Mouse (Mus musculus) embryonic facial prominence, embryonic 11.5 days (tissue): ENCODE results near the gene Psd. TPM values are rescaled to one million over a fixed set of nuclear protein-coding genes. Genes with fewer than 3 reads are reported as not detected.

Source experiments
- ATAC-seq: fragments of 200-750 bp; cut with Nextera tagmentation; replicated peaks from 2 replicates; pipeline ENCODE4 v1.8.0; 2017; ENCODE audit warnings: low read depth; ENCODE audit not compliant: insufficient number of reproducible peaks, low FRiP score, low TSS enrichment
- DNase-seq: peaks from one replicate; pipeline ENCODE4 v3.0.0-alpha.2; 2015; ENCODE audit warnings: low spot score
- H3K27ac ChIP-seq: fragments of 300-500 bp; sonication (generic); replicated peaks from 2 replicates; pipeline ENCODE4 v1.5.1; 2014; ENCODE audit warnings: mild to moderate bottlenecking, low read depth, low read length, control low read depth
- H3K27me3 ChIP-seq: fragments of 300-500 bp; sonication (generic); 2 replicates; pipeline ENCODE4 v1.6.1; 2014; ENCODE audit warnings: mild to moderate bottlenecking, low read length, moderate library complexity, mixed read lengths; ENCODE audit not compliant: control insufficient read depth, insufficient read depth
- H3K36me3 ChIP-seq: fragments of 300-500 bp; sonication (generic); replicated peaks from 2 replicates; pipeline ENCODE4 v1.6.1; 2014; ENCODE audit warnings: low read depth, mild to moderate bottlenecking, low read length, moderate library complexity, mixed read lengths; ENCODE audit not compliant: control insufficient read depth, insufficient read depth
- H3K4me1 ChIP-seq: fragments of 300-500 bp; sonication (generic); 2 replicates; pipeline ENCODE4 v1.6.1; 2014; ENCODE audit warnings: low read length, mixed read lengths; ENCODE audit not compliant: control insufficient read depth, insufficient read depth
- H3K4me2 ChIP-seq: fragments of 300-500 bp; sonication (generic); 2 replicates; pipeline ENCODE4 v1.6.1; 2014; ENCODE audit warnings: low read depth, mild to moderate bottlenecking, control low read depth, low read length, moderate library complexity
- H3K4me3 ChIP-seq: fragments of 300-500 bp; sonication (generic); 2 replicates; pipeline ENCODE4 v1.5.1; 2014; ENCODE audit warnings: low read depth, low read length, control low read depth
- H3K9ac ChIP-seq: fragments of 300-500 bp; sonication (generic); replicated peaks from 2 replicates; pipeline ENCODE4 v1.6.1; 2014; ENCODE audit warnings: mild to moderate bottlenecking, control low read depth, low read length
- H3K9me3 ChIP-seq: fragments of 300-500 bp; sonication (generic); replicated peaks from 2 replicates; pipeline ENCODE4 v1.6.1; 2016; ENCODE audit warnings: mild to moderate bottlenecking, low read length, inconsistent platforms, mixed read lengths; ENCODE audit not compliant: control insufficient read depth
- WGBS: fragments of 180-500 bp; shearing (Covaris S2); extraction: QIAGEN DNeasy Blood & Tissue Kit; methylation state at CpG from one replicate; pipeline ENCODE4 v1.1.7; 2014; 5-methylcytosine and 5-hydroxymethylcytosine counted together
- polyA plus RNA-seq: library from polyadenylated mRNA; unstranded; fragments of >200 nt; fragmentation: Nextera tagmentation; extraction: Ambion mirVana; gene quantifications from 2 replicates; pipeline ENCODE4 v1.2.1, GENCODE M21; 2014

Gene Psd
- polyA plus RNA-seq, 1 experiment from 2014 or later: 5.0 TPM

DNA sequence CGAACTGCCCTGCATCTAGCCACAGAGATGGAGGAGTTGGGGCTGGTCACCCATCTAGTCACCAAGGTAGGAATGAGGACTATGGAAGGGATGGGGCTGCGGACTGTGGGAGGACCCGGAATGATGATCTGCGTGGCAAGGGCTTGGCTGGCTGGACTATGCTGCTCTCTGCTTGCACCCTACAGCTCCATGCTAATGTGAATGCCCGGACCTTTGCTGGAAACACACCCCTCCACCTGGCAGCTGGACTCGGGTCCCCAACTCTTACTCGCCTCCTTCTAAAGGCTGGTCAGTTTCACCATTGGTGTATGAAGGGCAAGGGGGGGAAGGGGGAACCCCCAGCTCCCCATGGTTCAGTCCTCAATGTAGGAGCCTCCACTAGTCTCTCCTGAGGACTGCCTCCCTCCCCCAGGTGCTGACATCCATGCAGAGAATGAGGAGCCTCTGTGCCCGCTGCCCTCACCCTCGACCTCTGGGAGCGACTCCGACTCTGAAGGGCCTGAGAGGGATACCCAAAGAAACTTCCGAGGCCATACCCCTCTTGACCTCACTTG, 16.6 kb downstream of the Psd start:
- Histone ChIP-seq H3K9ac (no peak overlapping the region), H3K27me3 (peaks cover 26% of the 10 kb centered on the region), H3K27ac (no peak overlapping the region), H3K4me3 (no peak overlapping the region), H3K9me3 (no peaks in the 10 kb centered on the region), H3K4me2 (no peak overlapping the region), H3K36me3 (no peaks in the 10 kb centered on the region; the same call in 1 of the 2 replicates), H3K4me1 (peaks cover 4% of the 10 kb centered on the region)
- 92% methylated on average over 12 of the region's 12 CpGs for WGBS
- ATAC-seq (no peak), DNase-seq (no peak)

DNA sequence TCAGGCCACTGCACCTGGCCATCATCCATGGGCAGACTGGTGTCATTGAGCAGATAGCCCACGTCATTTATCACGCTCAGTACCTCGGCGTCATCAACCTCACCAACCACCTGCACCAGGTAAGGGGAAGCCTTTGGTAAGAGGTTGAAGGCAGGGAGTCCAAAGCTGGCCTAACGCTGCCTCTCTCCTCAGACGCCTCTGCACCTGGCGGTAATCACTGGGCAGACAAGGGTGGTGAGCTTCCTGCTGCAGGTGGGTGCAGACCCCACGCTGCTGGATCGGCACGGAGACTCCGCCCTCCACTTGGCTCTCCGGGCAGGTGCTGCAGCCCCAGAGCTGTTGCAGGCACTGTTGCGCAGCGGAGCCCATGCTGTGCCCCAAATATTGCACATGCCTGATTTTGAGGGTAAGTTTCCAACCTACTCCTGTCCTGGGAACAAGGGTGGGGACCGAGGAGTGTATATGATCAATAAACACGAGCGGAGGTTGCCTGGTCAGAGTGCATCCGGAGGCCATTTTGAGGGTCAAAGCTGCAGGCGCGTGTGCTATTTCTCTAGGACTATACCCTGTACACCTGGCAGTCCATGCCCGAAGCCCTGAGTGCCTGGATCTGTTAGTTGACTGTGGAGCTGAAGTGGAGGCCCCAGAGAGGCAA, 17.2 kb downstream of the Psd start:
- H3K36me3 ChIP-seq: no peaks in the 10 kb centered on the region; the same call in 1 of the 2 replicates
- H3K9ac ChIP-seq: no peak overlapping the region
- H3K4me1 ChIP-seq: peaks cover 4% of the 10 kb centered on the region
- no peaks in the 10 kb centered on the region for H3K9me3 ChIP-seq
- H3K4me3 ChIP-seq: no peak overlapping the region
- H3K27me3 ChIP-seq: peaks cover 22% of the 10 kb centered on the region
- H3K27ac ChIP-seq: no peak overlapping the region
- DNase-seq (no peak), ATAC-seq (no peak)
- WGBS: 82% methylated on average over 21 of the region's 21 CpGs
- no peak overlapping the region for H3K4me2 ChIP-seq

DNA sequence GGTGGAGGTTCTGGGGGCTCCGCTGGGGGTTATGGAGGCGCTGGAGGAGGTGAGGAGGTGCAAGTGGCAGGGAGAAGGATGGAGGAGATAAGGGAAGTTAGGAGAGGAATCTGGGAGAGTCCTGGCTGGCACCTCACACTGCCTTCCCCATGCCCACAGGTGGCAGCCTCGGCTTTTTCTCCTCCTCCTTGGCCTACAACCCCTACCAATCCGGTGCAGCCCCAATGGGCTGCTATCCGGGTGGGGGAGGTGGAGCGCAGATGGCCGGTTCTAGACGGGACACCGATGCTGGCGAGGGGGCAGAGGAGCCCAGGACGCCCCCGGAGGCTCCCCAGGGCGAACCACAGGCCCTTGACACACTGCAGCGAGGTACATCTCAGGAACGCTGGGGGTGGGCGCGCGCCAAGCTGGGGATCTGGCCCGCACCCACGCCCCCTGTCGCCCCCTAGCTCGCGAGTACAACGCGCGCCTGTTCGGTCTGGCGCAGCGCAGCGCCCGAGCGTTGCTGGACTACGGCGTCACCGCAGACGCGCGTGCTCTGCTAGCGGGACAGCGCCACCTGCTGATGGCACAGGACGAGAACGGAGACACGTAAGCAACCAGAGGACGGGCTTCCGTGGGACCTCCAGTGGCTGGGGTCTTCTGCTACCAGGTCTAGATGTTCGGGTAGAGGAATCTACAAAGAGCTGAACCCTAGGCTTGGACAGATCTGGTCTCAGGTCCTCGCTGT, 18.1 kb downstream of the Psd start:
- Histone ChIP-seq H3K4me3 (peak overlapping the region; percentile 28), H3K27ac (no peak overlapping the region), H3K27me3 (peaks cover 15% of the 10 kb centered on the region), H3K36me3 (no peaks in the 10 kb centered on the region; the same call in 1 of the 2 replicates), H3K4me2 (peak overlapping the region; percentile 83), H3K9me3 (no peaks in the 10 kb centered on the region), H3K9ac (peak overlapping the region; percentile 39), H3K4me1 (peaks cover 4% of the 10 kb centered on the region)
- ATAC-seq (0 out of 2 replicates have a peak, but pooled peaks have one; percentile 5), DNase-seq (peak; percentile 93)
- 2% methylated on average over 47 of the region's 47 CpGs for WGBS

DNA sequence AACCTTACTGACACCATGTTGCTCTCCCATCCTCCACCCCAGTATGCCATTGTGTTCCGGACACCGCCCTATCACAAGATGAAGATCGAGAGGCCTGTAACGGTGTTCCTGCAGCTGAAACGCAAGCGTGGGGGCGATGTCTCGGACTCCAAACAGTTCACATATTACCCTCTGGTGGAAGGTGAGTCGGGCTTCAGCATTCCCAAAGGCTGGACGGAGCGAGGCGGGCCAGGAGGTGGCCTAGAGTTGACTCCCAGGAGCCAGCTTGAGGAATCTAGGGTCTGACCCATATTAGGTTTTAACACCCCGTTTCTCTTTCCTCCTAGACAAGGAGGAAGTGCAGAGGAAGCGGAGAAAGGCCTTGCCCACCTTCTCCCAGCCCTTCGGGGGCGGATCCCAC, 18.7 kb downstream of the Psd start:
- Histone ChIP-seq H3K27me3 (peaks cover 12% of the 10 kb centered on the region), H3K4me1 (peaks cover 4% of the 10 kb centered on the region), H3K9me3 (no peaks in the 10 kb centered on the region), H3K4me3 (0 out of 2 replicates have a peak overlapping the region, but pooled peaks have one; percentile 28), H3K9ac (no peak overlapping the region), H3K4me2 (peak overlapping the region; percentile 83; the same call in 1 of the 2 replicates), H3K36me3 (no peaks in the 10 kb centered on the region; the same call in 1 of the 2 replicates), H3K27ac (no peak overlapping the region)
- DNase-seq (no peak), ATAC-seq (no peak)
- WGBS: 52% methylated on average over 16 of the region's 16 CpGs

DNA sequence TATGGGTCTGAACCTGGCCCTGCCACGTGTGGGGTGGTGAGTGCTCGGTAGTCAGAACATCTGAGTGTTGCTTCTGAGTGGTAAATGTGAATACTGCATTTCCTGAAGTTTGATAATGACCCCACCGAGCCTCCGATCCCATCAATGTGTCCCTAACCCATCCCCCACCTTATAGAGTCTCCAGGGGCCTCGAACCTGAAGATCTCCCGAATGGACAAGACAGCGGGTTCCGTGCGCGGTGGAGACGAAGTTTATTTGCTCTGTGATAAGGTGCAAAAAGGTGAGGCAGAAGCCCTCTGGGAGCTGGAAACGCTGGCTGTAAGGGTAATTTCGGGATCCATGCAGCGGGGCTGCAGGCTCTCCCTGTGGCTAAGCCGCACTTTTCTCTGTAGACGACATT, 19.2 kb downstream of the Psd start:
- Histone ChIP-seq H3K4me3 (no peak overlapping the region), H3K4me1 (peaks cover 4% of the 10 kb centered on the region), H3K4me2 (no peak overlapping the region), H3K9ac (no peak overlapping the region), H3K27ac (no peak overlapping the region), H3K9me3 (no peaks in the 10 kb centered on the region), H3K27me3 (peaks cover 9% of the 10 kb centered on the region), H3K36me3 (no peaks in the 10 kb centered on the region; the same call in 1 of the 2 replicates)
- DNase-seq (no peak), ATAC-seq (no peak)
- WGBS: 67% methylated on average over 16 of the region's 16 CpGs

DNA sequence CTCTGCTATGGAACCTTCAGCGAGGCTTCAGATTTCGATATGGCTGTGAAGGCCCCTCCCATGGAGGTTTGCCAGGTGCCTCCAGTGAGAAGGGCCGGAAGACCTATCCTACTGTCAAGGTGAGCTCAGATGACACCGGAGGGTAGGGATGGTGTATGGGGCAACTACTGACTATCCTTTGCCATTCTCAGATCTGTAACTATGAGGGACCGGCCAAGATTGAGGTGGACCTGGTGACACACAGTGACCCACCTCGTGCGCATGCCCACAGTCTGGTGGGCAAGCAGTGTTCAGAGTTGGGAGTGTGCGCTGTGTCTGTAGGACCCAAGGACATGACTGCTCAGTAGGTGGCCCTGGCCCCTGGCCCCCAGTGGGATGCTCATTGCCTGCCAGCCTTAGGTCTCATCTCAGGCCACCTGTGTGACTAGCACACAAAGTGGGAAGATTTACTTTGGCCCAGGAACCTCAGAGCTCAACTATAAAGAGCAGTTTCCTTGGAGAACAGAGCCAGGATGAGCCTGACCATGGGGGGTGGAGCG, 20.1 kb downstream of the Psd start:
- no peak overlapping the region for H3K4me2 ChIP-seq
- WGBS: 86% methylated on average over 9 of the region's 9 CpGs
- peaks cover 9% of the 10 kb centered on the region for H3K27me3 ChIP-seq

DNA sequence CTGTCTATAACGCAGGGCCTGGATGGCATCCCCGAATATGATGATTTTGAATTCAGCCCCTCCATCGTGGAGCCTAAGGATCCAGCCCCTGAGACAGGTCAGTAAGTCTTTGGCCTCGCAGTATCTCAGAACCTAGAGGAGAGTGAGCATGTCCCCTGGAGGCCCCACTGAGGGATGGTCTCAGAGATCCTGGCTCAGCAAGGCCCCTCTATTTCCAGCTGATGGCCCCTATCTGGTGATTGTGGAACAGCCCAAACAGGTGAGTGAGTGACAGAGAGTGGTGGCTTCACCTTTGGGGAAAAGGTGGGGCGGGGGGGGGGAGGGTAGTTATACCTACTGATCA, 20.7 kb downstream of the Psd start:
- Histone ChIP-seq H3K9me3 (no peaks in the 10 kb centered on the region), H3K4me3 (peak overlapping the region; percentile 60), H3K4me1 (peaks cover 4% of the 10 kb centered on the region), H3K9ac (peak overlapping the region; percentile 67; the same call in 1 of the 2 replicates), H3K4me2 (peak overlapping the region; percentile 96), H3K27ac (no peak overlapping the region), H3K36me3 (no peaks in the 10 kb centered on the region; the same call in 1 of the 2 replicates), H3K27me3 (peaks cover 9% of the 10 kb centered on the region)
- DNase-seq: no peak
- ATAC-seq: no peak
- WGBS: 58% methylated on average over 5 of the region's 5 CpGs

More for the DNA sequence above, 20.1 kb downstream of the Psd start:
- H3K4me1 ChIP-seq: peaks cover 4% of the 10 kb centered on the region
- no peak overlapping the region for H3K4me3 ChIP-seq
- H3K9ac ChIP-seq: no peak overlapping the region
- no peak for DNase-seq
- H3K36me3 ChIP-seq: no peaks in the 10 kb centered on the region; the same call in 1 of the 2 replicates
- H3K9me3 ChIP-seq: no peaks in the 10 kb centered on the region
- no peak for ATAC-seq
- H3K27ac ChIP-seq: no peak overlapping the region
